Mouse (Mus musculus) left cerebral cortex, postnatal 36 days (tissue): ENCODE results near the gene Bcas3. TPM values are rescaled to one million over a fixed set of nuclear protein-coding genes. Genes with fewer than 3 reads are reported as not detected.

Experiments used
- DNase-seq, 2 experiments: peaks; one replicate each; pipeline ENCODE4 v3.0.0; 2021 to 2022; ENCODE audit warnings: low spot score in 2 of 2, mixed read lengths in 1 of 2
- intact Hi-C: fragments of 180-260 bp; cut with DNase I; formaldehyde crosslinking; loops from one replicate; pipeline ENCODE4 v1.15.1; 2025
- total RNA-seq, 2 experiments: library from RNA; stranded (reverse); gene quantifications; 2 replicates each; pipeline ENCODE4 v1.2.3; 2021

The Bcas3 gene
- total RNA-seq, 2 experiments from 2014 or later, result 69.6 to 74.1 TPM

GRCm38 (mm10) chr11:85719091-85719490 lies 366.1 kb downstream of the Bcas3 start:
- intact Hi-C loops, result no loop called here
- no peak for DNase-seq

- no peak for DNase-seq
- intact Hi-C loops, result no loop called here
Measured at GRCm38 (mm10) chr11:85719766-85720165, 366.8 kb downstream of the Bcas3 start.

- intact Hi-C loops, result no loop called here
- DNase-seq, result no peak
Measured at GRCm38 (mm10) chr11:85720269-85720773, 367.4 kb downstream of the Bcas3 start.

- intact Hi-C loops, result no loop called here
- no peak for DNase-seq
Measured at GRCm38 (mm10) chr11:85721986-85722385, 369.0 kb downstream of the Bcas3 start.

GRCm38 (mm10) chr11:85724159-85724558 lies 371.2 kb downstream of the Bcas3 start:
- no peak for DNase-seq
- intact Hi-C loops, result no loop called here

GRCm38 (mm10) chr11:85729725-85730124 lies 376.8 kb downstream of the Bcas3 start:
- no peak for DNase-seq
- intact Hi-C loops, result no loop called here

- no peak for DNase-seq
- intact Hi-C loops, result no loop called here
Measured at GRCm38 (mm10) chr11:85732462-85733012, 379.6 kb downstream of the Bcas3 start.

GRCm38 (mm10) chr11:85733577-85733976 lies 380.6 kb downstream of the Bcas3 start:
- no peak for DNase-seq
- intact Hi-C loops, result no loop called here

- intact Hi-C loops, result no loop called here
- DNase-seq, result no peak
Measured at GRCm38 (mm10) chr11:85734317-85735211, 381.6 kb downstream of the Bcas3 start.

- no peak for DNase-seq
- intact Hi-C loops, result no loop called here
Measured at GRCm38 (mm10) chr11:85737227-85737626, 384.3 kb downstream of the Bcas3 start.

GRCm38 (mm10) chr11:85737893-85738292 lies 384.9 kb downstream of the Bcas3 start:
- intact Hi-C loops, result no loop called here

GRCm38 (mm10) chr11:85738585-85738984 lies 385.6 kb downstream of the Bcas3 start:
- intact Hi-C loops, result no loop called here
- no peak for DNase-seq

More at GRCm38 (mm10) chr11:85737893-85738292, 384.9 kb downstream of the Bcas3 start:
- DNase-seq, result no peak

- intact Hi-C loops, result no loop called here
- DNase-seq, result peak in 1 of 2 experiments; percentile 42
Measured at GRCm38 (mm10) chr11:85739266-85739977, 386.5 kb downstream of the Bcas3 start.

GRCm38 (mm10) chr11:85746373-85746772 lies 393.4 kb downstream of the Bcas3 start:
- intact Hi-C loops, result no loop called here
- DNase-seq, result no peak

- no peak for DNase-seq
- intact Hi-C loops, result no loop called here
Measured at GRCm38 (mm10) chr11:85748891-85749290, 395.9 kb downstream of the Bcas3 start.

- intact Hi-C loops, result loop anchor here (10.0 kb wide), 1 partner anchor 106 kb away; no protein-coding TSS in a partner anchor
- no peak for DNase-seq
Measured at GRCm38 (mm10) chr11:85751171-85751570, 398.2 kb downstream of the Bcas3 start.

GRCm38 (mm10) chr11:85754631-85755502 lies 401.9 kb downstream of the Bcas3 start:
- intact Hi-C loops, result loop anchor here (10.0 kb wide), 1 partner anchor 110 kb away; no protein-coding TSS in a partner anchor
- DNase-seq, result peak; percentile 25 to 41

- intact Hi-C loops, result loop anchor here (10.0 kb wide), 1 partner anchor 111 kb away; no protein-coding TSS in a partner anchor
- DNase-seq, result no peak
Measured at GRCm38 (mm10) chr11:85755503-85756044, 402.6 kb downstream of the Bcas3 start.

GRCm38 (mm10) chr11:85758891-85759290 lies 405.9 kb downstream of the Bcas3 start:
- intact Hi-C loops, result loop anchor here (10.0 kb wide), 1 partner anchor 114 kb away; no protein-coding TSS in a partner anchor
- no peak for DNase-seq
